Mouse (Mus musculus) heart, embryonic 12.5 days (tissue): ENCODE measurements at regions not wholly inside any gene's neighbourhood (a gene's known extent, or its start where the extent isn't known, plus 50 kb on each side); places are given as distances from the start of the nearest gene placed in this dataset.

ENCODE experiments used
- ATAC-seq: fragments of 200-750 bp; cut with Nextera tagmentation; 2 replicates; pipeline ENCODE4 v1.8.0; 2017; ENCODE audit warnings: moderate TSS enrichment, moderate library complexity; ENCODE audit not compliant: insufficient number of reproducible peaks, low FRiP score
- H3K27ac ChIP-seq: fragments of 300-500 bp; sonication (generic); 2 replicates; pipeline ENCODE4 v1.5.1; 2016; ENCODE audit warnings: mild to moderate bottlenecking, moderate library complexity; ENCODE audit not compliant: poor library complexity, severe bottlenecking
- H3K27me3 ChIP-seq: fragments of 300-500 bp; sonication (generic); replicated peaks from 2 replicates; pipeline ENCODE4 v1.6.1; 2016; ENCODE audit warnings: mild to moderate bottlenecking, moderate library complexity
- H3K36me3 ChIP-seq: fragments of 300-500 bp; sonication (generic); 2 replicates; pipeline ENCODE4 v1.6.1; 2016; ENCODE audit warnings: mild to moderate bottlenecking, moderate library complexity
- H3K4me1 ChIP-seq: fragments of 300-500 bp; sonication (generic); replicated peaks from 2 replicates; pipeline ENCODE4 v1.6.1; 2016; ENCODE audit warnings: mild to moderate bottlenecking
- H3K4me2 ChIP-seq: fragments of 300-500 bp; sonication (generic); 2 replicates; pipeline ENCODE4 v1.6.1; 2016; ENCODE audit warnings: mild to moderate bottlenecking, moderate library complexity
- H3K4me3 ChIP-seq: fragments of 300-500 bp; sonication (generic); 2 replicates; pipeline ENCODE4 v1.5.1; 2016; ENCODE audit warnings: mild to moderate bottlenecking
- H3K9ac ChIP-seq: fragments of 300-500 bp; sonication (generic); 2 replicates; pipeline ENCODE4 v1.6.1; 2016; ENCODE audit warnings: mild to moderate bottlenecking, moderate library complexity
- H3K9me3 ChIP-seq: fragments of 300-500 bp; sonication (generic); replicated peaks from 2 replicates; pipeline ENCODE4 v1.6.1; 2016; ENCODE audit warnings: mild to moderate bottlenecking, moderate library complexity
- WGBS: fragments of 180-500 bp; shearing (Covaris S2); methylation state at CpG from one replicate; pipeline ENCODE4 v1.1.7; 2016; 5-methylcytosine and 5-hydroxymethylcytosine counted together

DNA sequence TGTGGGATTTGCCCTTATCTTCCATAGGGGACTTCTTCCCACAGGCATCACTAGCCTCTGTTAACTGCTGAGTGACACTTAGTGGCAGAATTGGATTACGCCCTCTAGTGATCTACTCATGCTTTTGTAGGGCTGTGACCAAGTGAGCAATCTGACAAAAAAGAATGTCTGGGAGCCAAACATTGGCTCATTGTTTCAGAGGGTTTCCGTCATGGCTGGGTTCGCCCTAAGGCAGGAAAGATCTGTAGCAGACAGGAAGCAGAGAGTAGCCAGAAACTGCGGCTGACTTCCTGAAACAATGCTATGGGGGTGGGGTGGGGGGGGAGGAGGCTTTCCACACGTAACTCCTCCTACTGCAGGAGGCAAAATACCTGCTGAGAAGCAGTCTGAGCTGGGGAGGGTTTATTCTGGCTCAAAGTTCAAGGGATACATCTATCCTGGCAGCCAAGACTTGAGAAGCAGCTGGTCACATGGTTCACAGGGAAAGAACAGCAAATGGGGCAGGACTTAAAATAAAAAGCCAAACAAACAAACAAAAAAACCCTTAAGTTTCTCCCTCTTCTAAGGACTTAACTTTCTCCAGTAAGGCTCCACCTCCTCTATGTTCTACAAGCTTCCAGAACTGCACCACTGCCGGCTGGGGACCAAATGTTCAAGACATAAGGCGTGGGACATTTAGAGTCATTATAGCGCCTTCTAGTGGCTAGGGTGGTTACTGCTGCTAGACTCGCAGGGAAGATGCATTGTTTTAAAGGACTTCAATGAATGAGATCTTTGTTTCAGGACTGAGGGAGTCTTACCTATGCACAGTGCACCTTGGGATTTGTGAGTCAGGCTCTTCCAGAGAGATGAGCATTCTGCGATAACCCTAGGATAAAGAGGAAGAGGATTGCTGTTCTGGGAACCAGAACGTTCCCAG is 281.8 kb upstream of the Eef2kmt start:
- peaks cover 9% of the 10 kb centered on the region; the same call in 1 of the 2 replicates for H3K4me1 ChIP-seq
- ATAC-seq: no peak
- no peak overlapping the region for H3K9ac ChIP-seq
- no peaks in the 10 kb centered on the region for H3K9me3 ChIP-seq
- no peak overlapping the region for H3K27ac ChIP-seq
- H3K27me3 ChIP-seq: peaks cover 15% of the 10 kb centered on the region
- no peak overlapping the region for H3K4me3 ChIP-seq
- no peaks in the 10 kb centered on the region for H3K36me3 ChIP-seq
- WGBS: 43% methylated on average over 11 of the region's 11 CpGs
- H3K4me2 ChIP-seq: no peak overlapping the region

DNA sequence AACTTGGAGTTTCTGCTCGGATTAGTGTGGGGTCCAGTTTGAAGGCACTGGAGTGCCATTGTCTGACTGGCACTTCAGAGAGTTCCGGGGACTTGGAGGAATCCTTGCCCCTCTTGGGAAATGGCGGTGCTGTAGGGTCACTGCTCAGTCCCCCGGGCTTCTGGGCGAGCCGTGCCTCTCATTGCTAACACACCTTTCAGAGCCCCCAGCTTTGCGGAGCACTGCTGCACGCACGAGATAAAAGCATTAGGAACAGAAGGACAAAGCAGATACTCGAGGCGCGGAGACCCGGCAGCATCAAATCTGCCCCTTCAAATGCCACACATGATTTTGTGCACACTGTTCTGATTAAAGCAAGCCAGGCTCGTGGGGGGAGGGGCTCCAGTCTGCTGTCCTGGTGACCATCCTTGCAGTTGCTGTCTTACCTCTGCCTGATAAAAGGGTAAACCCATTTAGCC is 280.8 kb upstream of the Eef2kmt start:
- Histone ChIP-seq H3K4me3 (no peak overlapping the region), H3K9me3 (no peaks in the 10 kb centered on the region), H3K27ac (no peak overlapping the region), H3K4me1 (peaks cover 9% of the 10 kb centered on the region; the same call in 1 of the 2 replicates), H3K27me3 (peaks cover 15% of the 10 kb centered on the region), H3K4me2 (peak overlapping the region; percentile 51), H3K9ac (no peak overlapping the region), H3K36me3 (no peaks in the 10 kb centered on the region)
- WGBS: 15% methylated on average over 14 of the region's 14 CpGs
- no peak for ATAC-seq

DNA sequence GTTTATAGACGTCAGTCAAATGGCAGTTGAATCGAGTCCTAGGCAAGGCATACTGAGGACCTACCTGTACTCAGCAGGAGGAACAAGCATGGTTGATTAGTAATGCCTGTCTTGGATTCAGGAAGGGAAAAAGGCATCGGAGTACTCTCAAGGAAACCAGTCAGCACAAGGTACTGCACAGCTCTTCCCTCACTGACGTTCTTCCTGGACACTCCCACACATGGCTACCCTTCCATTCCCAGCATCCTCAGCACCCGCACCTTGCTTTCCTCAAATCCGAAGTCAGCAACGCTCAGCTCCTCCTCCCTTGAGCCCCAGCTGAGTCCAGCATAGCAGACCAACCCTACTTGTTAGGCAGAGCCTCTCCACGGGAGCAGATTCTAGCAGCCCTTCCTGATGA is 279.6 kb upstream of the Eef2kmt start:
- no peak overlapping the region for H3K4me3 ChIP-seq
- no peak overlapping the region for H3K9ac ChIP-seq
- H3K27me3 ChIP-seq: peaks cover 15% of the 10 kb centered on the region
- peaks cover 9% of the 10 kb centered on the region; the same call in 1 of the 2 replicates for H3K4me1 ChIP-seq
- H3K36me3 ChIP-seq: no peaks in the 10 kb centered on the region
- WGBS: 44% methylated on average over 8 of the region's 8 CpGs
- H3K9me3 ChIP-seq: no peaks in the 10 kb centered on the region
- H3K4me2 ChIP-seq: no peak overlapping the region
- H3K27ac ChIP-seq: no peak overlapping the region
- ATAC-seq: no peak

DNA sequence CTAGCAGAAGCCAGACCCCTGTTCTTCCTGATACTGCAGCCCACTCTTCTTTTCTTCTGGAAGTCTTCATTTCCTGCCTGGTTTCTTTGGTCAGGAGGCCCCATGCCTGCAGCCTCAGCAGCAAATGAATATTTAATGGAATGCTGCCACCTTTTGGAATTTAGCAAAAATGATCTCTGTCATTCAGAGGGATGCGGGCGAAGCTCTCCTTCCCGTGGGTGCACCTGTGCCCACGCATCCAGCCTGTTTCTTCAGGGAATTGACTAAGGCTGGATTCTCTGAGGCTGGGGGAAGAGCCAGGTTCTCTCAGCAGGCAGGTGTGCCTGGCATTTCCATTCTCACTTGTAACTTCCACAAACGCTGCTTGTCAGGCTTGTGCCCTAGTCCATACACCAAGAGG is 279.1 kb upstream of the Eef2kmt start:
- Histone ChIP-seq H3K9me3 (no peaks in the 10 kb centered on the region), H3K9ac (no peak overlapping the region), H3K4me1 (peaks cover 9% of the 10 kb centered on the region; the same call in 1 of the 2 replicates), H3K27me3 (peaks cover 15% of the 10 kb centered on the region), H3K36me3 (no peaks in the 10 kb centered on the region), H3K4me3 (no peak overlapping the region), H3K27ac (no peak overlapping the region), H3K4me2 (no peak overlapping the region)
- WGBS: 56% methylated on average over 5 of the region's 5 CpGs
- ATAC-seq: no peak

DNA sequence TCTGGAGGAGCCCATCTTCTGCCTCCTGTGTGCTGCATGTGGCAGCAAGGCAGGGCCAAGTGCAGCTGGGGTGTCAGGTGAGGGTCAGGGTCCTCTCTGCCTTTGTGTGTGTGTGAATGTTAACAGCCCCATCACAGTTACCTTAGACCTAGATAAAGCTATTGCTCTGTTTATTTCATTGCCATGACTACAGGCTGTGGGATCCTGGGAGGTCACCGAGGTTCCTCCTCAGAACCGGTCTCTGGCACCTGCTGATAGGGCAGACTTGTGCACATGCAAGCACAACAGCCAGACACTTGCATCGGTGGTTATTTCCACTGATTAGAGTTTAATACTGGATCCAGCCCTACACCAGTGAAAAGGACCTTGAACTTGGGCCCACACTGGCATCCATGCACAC is 278.6 kb upstream of the Eef2kmt start:
- no peak overlapping the region for H3K9ac ChIP-seq
- H3K27ac ChIP-seq: no peak overlapping the region
- H3K4me1 ChIP-seq: peaks cover 9% of the 10 kb centered on the region; the same call in 1 of the 2 replicates
- H3K4me2 ChIP-seq: no peak overlapping the region
- peaks cover 15% of the 10 kb centered on the region for H3K27me3 ChIP-seq
- H3K9me3 ChIP-seq: no peaks in the 10 kb centered on the region
- 40% methylated on average over 3 of the region's 3 CpGs for WGBS
- ATAC-seq: no peak
- H3K4me3 ChIP-seq: no peak overlapping the region
- H3K36me3 ChIP-seq: no peaks in the 10 kb centered on the region

DNA sequence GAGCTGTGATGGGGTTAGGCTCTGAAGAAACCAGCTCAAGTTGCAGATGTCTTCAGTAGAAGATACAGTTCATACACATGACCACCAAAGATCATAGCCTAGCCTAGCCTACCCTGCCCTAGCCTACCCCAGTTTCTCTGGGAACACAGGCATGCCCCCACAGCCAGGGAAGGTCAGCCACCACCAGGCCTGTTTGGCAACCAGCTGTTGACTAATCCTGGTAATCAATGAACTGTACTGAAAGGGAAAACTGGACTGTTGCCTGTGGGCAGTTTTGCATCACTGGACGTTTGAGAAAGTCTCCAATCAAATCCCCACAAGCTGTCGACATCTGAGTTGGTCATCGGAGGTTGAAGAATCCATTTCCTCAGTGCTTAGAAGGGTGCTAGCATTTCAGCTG is 276.5 kb upstream of the Eef2kmt start:
- WGBS: 69% methylated on average over 3 of the region's 3 CpGs
- Histone ChIP-seq H3K36me3 (no peaks in the 10 kb centered on the region), H3K27me3 (peaks cover 12% of the 10 kb centered on the region), H3K27ac (no peak overlapping the region), H3K9me3 (no peaks in the 10 kb centered on the region), H3K4me2 (no peak overlapping the region), H3K4me1 (peaks cover 9% of the 10 kb centered on the region; the same call in 1 of the 2 replicates), H3K4me3 (no peak overlapping the region), H3K9ac (no peak overlapping the region)
- ATAC-seq: no peak

DNA sequence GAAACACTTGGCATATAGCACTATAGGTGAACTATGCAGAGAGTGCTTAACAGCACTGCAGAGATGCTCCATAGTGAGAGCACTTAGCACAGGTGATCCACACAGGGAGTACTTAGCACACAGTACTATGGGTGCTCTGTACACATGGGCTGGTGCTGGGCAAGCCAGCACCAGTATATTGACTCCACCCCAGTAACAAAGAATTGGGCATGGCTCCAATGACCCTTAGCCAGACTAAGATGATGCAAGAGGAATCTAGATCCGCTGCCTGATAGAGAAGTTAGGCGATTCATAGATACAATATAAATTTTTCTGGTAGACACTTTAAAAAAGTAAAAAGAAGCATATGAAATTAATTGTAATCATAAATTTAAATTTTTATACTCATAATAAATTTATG is 274.0 kb upstream of the Eef2kmt start:
- no peak overlapping the region for H3K4me3 ChIP-seq
- no peak overlapping the region for H3K9ac ChIP-seq
- H3K4me1 ChIP-seq: no peaks in the 10 kb centered on the region
- no peak overlapping the region for H3K4me2 ChIP-seq
- 88% methylated on average over 2 of the region's 2 CpGs for WGBS
- H3K27ac ChIP-seq: no peak overlapping the region
- H3K27me3 ChIP-seq: no peaks in the 10 kb centered on the region; the same call in 1 of the 2 replicates
- no peaks in the 10 kb centered on the region for H3K9me3 ChIP-seq
- no peaks in the 10 kb centered on the region for H3K36me3 ChIP-seq
- no peak for ATAC-seq

DNA sequence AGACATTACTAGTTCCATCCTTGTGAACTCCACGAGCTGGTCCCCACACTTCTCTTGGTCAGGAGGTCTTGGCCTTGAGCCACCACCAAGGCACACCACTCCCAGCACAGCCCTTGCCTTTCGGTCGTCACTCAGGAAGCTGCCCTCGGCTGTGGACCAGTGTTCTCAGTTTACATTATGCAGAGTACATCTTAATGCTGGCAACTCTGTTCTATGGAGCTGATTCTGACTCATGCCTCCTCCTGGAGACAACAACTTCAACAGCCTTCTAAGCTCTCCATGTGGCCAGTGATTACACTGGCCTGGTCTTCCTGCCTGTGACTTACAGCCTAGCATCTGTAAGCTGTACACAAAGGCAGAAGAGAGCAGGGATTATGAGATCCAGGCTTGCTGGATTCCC is 272.2 kb upstream of the Eef2kmt start:
- WGBS: 55% methylated on average over 4 of the region's 4 CpGs
- no peaks in the 10 kb centered on the region for H3K36me3 ChIP-seq
- ATAC-seq: no peak

DNA sequence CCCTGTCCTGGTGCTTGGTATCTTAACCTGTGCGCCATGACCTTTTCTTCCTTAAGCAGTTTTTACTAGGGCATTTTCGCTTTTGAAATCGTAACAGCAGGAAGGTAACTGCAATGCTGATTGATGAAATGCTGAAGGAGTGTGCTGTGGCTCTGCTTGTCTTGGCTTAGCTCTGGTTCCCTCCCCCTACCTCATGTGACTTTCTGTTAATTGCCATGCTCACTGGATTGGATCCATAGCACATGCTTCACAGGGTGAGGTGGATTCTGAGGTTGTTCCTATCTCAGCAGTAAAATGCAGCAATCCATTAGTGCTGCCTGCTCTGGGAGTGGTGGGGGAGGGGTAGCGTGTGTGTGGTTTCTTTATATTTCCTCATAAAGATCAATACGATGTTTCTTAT is 268.6 kb upstream of the Eef2kmt start:
- no peak for ATAC-seq
- H3K27ac ChIP-seq: no peak overlapping the region
- WGBS: 77% methylated on average over 5 of the region's 5 CpGs

More for the DNA sequence above, 272.2 kb upstream of the Eef2kmt start:
- Histone ChIP-seq H3K9ac (no peak overlapping the region), H3K4me3 (no peak overlapping the region), H3K4me2 (no peak overlapping the region), H3K27me3 (no peaks in the 10 kb centered on the region; the same call in 1 of the 2 replicates), H3K9me3 (no peaks in the 10 kb centered on the region), H3K4me1 (no peaks in the 10 kb centered on the region), H3K27ac (no peak overlapping the region)

DNA sequence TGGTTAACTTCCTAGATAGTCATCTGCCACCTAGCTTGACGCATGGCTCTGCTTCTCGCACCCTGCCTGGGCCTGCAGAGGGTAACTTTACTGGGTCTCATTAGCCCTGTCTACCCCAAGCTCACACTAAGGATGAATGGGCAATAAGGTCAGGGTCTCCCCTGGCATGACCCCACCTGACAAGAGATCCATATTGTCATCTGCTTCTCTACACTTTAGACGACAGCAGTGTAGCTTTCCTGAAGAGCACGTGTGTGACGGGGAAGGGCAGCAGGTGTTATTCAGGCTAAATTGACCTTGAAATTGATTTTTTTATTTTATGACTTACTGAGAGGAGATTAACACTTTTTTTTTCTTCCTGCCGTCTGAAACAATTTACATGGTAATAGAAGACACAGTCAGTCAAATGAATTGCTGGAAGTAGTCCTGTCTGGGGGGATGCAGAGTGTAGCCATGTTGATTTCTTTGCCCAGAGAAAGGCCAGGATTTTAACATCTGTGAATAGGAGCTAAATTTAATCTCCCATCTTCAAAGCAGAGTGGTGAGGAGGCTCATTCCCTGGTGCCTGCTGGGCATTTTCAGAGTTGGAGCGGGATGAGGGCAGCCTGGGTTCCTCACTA is 267.7 kb upstream of the Eef2kmt start:
- Histone ChIP-seq H3K27ac (no peak overlapping the region), H3K4me3 (no peak overlapping the region), H3K27me3 (no peaks in the 10 kb centered on the region), H3K4me1 (no peaks in the 10 kb centered on the region), H3K4me2 (no peak overlapping the region), H3K9me3 (no peaks in the 10 kb centered on the region; the same call in 1 of the 2 replicates), H3K36me3 (no peaks in the 10 kb centered on the region), H3K9ac (no peak overlapping the region)
- 88% methylated on average over 7 of the region's 7 CpGs for WGBS
- no peak for ATAC-seq

More for the DNA sequence above, 268.6 kb upstream of the Eef2kmt start:
- H3K4me1 ChIP-seq: no peaks in the 10 kb centered on the region
- no peaks in the 10 kb centered on the region for H3K36me3 ChIP-seq
- no peaks in the 10 kb centered on the region; the same call in 1 of the 2 replicates for H3K9me3 ChIP-seq
- no peaks in the 10 kb centered on the region for H3K27me3 ChIP-seq
- no peak overlapping the region for H3K4me3 ChIP-seq
- no peak overlapping the region for H3K9ac ChIP-seq
- no peak overlapping the region for H3K4me2 ChIP-seq

DNA sequence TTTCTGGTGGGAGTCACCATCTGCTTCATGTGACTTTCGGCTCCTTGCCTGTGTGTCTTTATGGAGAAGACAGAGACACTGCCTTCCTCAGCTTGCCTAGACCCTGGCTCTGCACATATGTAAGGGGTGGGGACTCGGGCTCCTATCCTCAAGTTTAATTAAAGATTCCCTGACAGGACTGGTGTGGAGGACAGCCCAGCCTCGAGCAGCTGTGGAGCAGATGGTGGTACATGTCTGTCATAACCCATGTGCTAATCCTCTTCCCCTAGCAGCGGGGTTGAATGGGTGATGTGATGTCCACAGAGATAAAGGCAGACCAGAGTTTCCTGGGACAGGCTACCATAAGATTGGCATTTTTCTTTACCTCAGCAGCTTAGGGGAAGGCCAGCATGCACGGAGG is 262.0 kb upstream of the Eef2kmt start:
- H3K9me3 ChIP-seq: no peaks in the 10 kb centered on the region; the same call in 1 of the 2 replicates
- no peak overlapping the region for H3K27ac ChIP-seq
- no peak overlapping the region for H3K4me2 ChIP-seq
- no peaks in the 10 kb centered on the region for H3K36me3 ChIP-seq
- H3K27me3 ChIP-seq: no peaks in the 10 kb centered on the region
- 59% methylated on average over 5 of the region's 5 CpGs for WGBS
- H3K4me3 ChIP-seq: no peak overlapping the region
- H3K9ac ChIP-seq: no peak overlapping the region
- no peaks in the 10 kb centered on the region for H3K4me1 ChIP-seq
- ATAC-seq: no peak
